Mouse (Mus musculus) liver, embryonic 13.5 days (tissue): ENCODE results near the gene Nprl3. TPM values are rescaled to one million over a fixed set of nuclear protein-coding genes. Genes with fewer than 3 reads are reported as not detected.
"Not testable (repeated sequence)": the region's sequence is repeated elsewhere in the genome, so short reads cannot be mapped to it uniquely, and the experiment has no call there.

Source experiments
- ATAC-seq: fragments of 200-750 bp; cut with Nextera tagmentation; 2 replicates; pipeline ENCODE4 v1.8.0; 2017; ENCODE audit warnings: low read depth, mild to moderate bottlenecking, moderate number of reproducible peaks, moderate library complexity
- DNase-seq: peaks from one replicate; pipeline ENCODE4 v3.0.0; 2022
- H3K27ac ChIP-seq: fragments of 300-500 bp; sonication (generic); 2 replicates; pipeline ENCODE4 v1.5.1; 2015; ENCODE audit warnings: moderate library complexity, mild to moderate bottlenecking, inconsistent platforms
- H3K27me3 ChIP-seq: fragments of 300-500 bp; sonication (generic); 2 replicates; pipeline ENCODE4 v1.6.1; 2015; ENCODE audit warnings: mild to moderate bottlenecking, inconsistent platforms
- H3K36me3 ChIP-seq: fragments of 300-500 bp; sonication (generic); 2 replicates; pipeline ENCODE4 v1.6.1; 2015; ENCODE audit warnings: mild to moderate bottlenecking, inconsistent platforms
- H3K4me1 ChIP-seq: fragments of 300-500 bp; sonication (generic); replicated peaks from 2 replicates; pipeline ENCODE4 v1.6.1; 2015; ENCODE audit warnings: inconsistent platforms
- H3K4me2 ChIP-seq: fragments of 300-500 bp; sonication (generic); 2 replicates; pipeline ENCODE4 v1.6.1; 2015; ENCODE audit warnings: inconsistent platforms, mild to moderate bottlenecking, moderate library complexity
- H3K4me3 ChIP-seq: fragments of 300-500 bp; sonication (generic); replicated peaks from 2 replicates; pipeline ENCODE4 v1.5.1; 2015; ENCODE audit warnings: mild to moderate bottlenecking, inconsistent platforms
- H3K9ac ChIP-seq: fragments of 300-500 bp; sonication (generic); 2 replicates; pipeline ENCODE4 v1.6.1; 2015; ENCODE audit warnings: mild to moderate bottlenecking, inconsistent platforms
- H3K9me3 ChIP-seq: fragments of 300-500 bp; sonication (generic); replicated peaks from 2 replicates; pipeline ENCODE4 v1.6.1; 2016; ENCODE audit warnings: inconsistent platforms
- WGBS: fragments of 180-500 bp; shearing (Covaris S2); methylation state at CpG from one replicate; pipeline ENCODE4 v1.1.7; 2015; ENCODE audit not compliant: insufficient replicate concordance; 5-methylcytosine and 5-hydroxymethylcytosine counted together
- polyA plus RNA-seq: library from polyadenylated mRNA; unstranded; fragments of >200 nt; fragmentation: Nextera tagmentation; extraction: Ambion mirVana; gene quantifications from 2 replicates; pipeline ENCODE4 v1.2.1, GENCODE M21; 2015

Gene Nprl3
- 27.5 and 29.7 TPM in 2 replicates for polyA plus RNA-seq

DNA sequence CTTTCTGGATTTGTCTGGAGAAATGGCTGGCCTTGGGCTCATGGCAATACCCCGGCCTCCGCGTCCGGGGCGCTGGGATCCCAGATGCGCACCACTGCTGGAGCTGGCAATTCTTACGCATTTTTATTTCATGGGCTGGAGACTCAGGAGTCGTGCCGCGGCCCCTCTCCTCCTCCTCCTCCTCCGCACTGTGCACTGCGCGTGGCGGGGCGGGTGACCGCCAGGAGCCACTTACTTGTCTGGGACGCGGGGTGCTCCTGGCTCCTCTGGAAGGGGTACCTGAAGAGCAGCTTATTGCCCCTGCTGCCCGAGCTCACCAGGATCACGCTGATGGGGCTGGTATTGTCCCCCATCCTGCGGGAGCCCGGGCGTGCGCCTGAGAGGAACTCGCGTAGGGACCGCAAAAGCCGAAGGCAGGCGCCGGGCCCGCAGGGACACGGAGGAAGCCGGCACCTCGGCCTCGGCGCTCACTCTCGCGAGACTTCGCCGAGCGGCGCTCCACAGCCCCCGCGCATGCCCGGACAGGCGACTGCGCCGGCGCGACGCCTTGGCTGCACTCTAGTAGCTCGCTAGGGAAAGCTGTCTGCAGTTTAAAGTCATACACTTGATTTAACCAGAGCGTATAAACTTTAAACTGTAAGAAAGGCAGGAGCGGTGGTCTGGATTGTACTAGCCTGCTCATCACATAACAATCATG is at the start of gene Nprl3:
TSS of gene Nprl3 (minus strand) at position 520 of the 697 bp plus-strand sequence.
- H3K4me3 ChIP-seq: peak within 1 kb of the TSS; percentile 84
- ATAC-seq (peak; percentile 77), DNase-seq (peak; percentile 92)
- H3K9me3 ChIP-seq: no peaks in the 10 kb centered on the region
- H3K27ac ChIP-seq: peak within 1 kb of the TSS; percentile 97
- no peaks in the 10 kb centered on the region for H3K27me3 ChIP-seq
- WGBS: under 1% methylated on average over 54 of the region's 54 CpGs
- peaks cover 88% of the 10 kb centered on the region for H3K4me1 ChIP-seq
- H3K36me3 ChIP-seq: peaks cover 10% of the 10 kb centered on the region
- H3K4me2 ChIP-seq: peak within 1 kb of the TSS; percentile 81
- peak within 1 kb of the TSS; percentile 97 for H3K9ac ChIP-seq

GRCm38 (mm10) chr11:32316009-32316408 is 48.5 kb upstream of the Nprl3 start:
- ATAC-seq (no peak), DNase-seq (no peak)
- H3K27me3 ChIP-seq: peaks cover 39% of the 10 kb centered on the region
- no peak overlapping the region for H3K27ac ChIP-seq
- no peaks in the 10 kb centered on the region for H3K36me3 ChIP-seq
- no peak overlapping the region for H3K4me2 ChIP-seq
- H3K9ac ChIP-seq: no peak overlapping the region
- H3K4me3 ChIP-seq: no peak overlapping the region
- H3K4me1 ChIP-seq: peaks cover 5% of the 10 kb centered on the region
- no peaks in the 10 kb centered on the region for H3K9me3 ChIP-seq
- WGBS: 65% methylated on average over 3 of the region's 3 CpGs

- H3K4me1 ChIP-seq: peaks cover 18% of the 10 kb centered on the region
- DNase-seq: no peak
- no peaks in the 10 kb centered on the region for H3K36me3 ChIP-seq
- peaks cover 26% of the 10 kb centered on the region for H3K27me3 ChIP-seq
- H3K9ac ChIP-seq: no peak overlapping the region
- no peaks in the 10 kb centered on the region for H3K9me3 ChIP-seq
- no peak overlapping the region for H3K4me2 ChIP-seq
- no peak overlapping the region for H3K27ac ChIP-seq
- no peak overlapping the region for H3K4me3 ChIP-seq
- WGBS: 50% methylated on average over 3 of the region's 3 CpGs
- ATAC-seq: no peak
These were observed 42.4 kb upstream of the Nprl3 start for GRCm38 (mm10) chr11:32309928-32310327.

- peaks cover 19% of the 10 kb centered on the region for H3K4me1 ChIP-seq
- no peak overlapping the region for H3K4me2 ChIP-seq
- no peak for DNase-seq
- H3K4me3 ChIP-seq: no peak overlapping the region
- H3K9ac ChIP-seq: no peak overlapping the region
- H3K9me3 ChIP-seq: no peaks in the 10 kb centered on the region
- WGBS: 68% methylated on average over 4 of the region's 4 CpGs
- H3K36me3 ChIP-seq: peaks cover 1% of the 10 kb centered on the region; the same call in 1 of the 2 replicates
- no peak overlapping the region for H3K27ac ChIP-seq
- peaks cover 23% of the 10 kb centered on the region for H3K27me3 ChIP-seq
- no peak for ATAC-seq
These were observed 41.9 kb upstream of the Nprl3 start for GRCm38 (mm10) chr11:32309446-32309845.

DNA sequence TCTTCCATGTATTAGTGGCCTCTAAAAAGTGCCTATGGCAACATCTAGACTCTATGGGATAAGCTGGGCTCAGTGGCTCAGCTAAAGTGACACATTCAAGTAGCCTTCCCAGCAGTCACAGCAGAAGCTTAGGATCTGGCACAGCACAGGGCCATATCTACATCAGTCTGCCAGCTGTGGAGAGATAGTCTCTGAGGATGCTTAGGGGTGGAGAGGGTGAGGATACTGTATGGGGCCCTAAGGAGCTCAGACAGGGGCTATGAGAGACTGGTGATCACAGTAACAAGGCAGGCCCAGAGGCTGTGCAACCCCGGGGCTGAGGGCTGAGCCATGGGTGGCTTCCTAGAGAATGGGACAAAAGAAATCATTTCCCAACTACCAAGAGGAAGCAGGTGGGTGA is 39.5 kb upstream of the Nprl3 start:
- H3K36me3 ChIP-seq: peaks cover 22% of the 10 kb centered on the region
- WGBS: 37% methylated on average over 1 of the region's 1 CpGs
- peaks cover 39% of the 10 kb centered on the region for H3K27me3 ChIP-seq
- peak; percentile 83 for ATAC-seq
- H3K27ac ChIP-seq: 0 out of 2 replicates have a peak overlapping the region, but pooled peaks have one; percentile 39
- H3K9me3 ChIP-seq: no peaks in the 10 kb centered on the region
- peak overlapping the region; percentile 12; the same call in 1 of the 2 replicates for H3K4me2 ChIP-seq
- H3K9ac ChIP-seq: peak overlapping the region; percentile 57
- peaks cover 37% of the 10 kb centered on the region for H3K4me1 ChIP-seq
- DNase-seq: no peak
- no peak overlapping the region for H3K4me3 ChIP-seq

DNA sequence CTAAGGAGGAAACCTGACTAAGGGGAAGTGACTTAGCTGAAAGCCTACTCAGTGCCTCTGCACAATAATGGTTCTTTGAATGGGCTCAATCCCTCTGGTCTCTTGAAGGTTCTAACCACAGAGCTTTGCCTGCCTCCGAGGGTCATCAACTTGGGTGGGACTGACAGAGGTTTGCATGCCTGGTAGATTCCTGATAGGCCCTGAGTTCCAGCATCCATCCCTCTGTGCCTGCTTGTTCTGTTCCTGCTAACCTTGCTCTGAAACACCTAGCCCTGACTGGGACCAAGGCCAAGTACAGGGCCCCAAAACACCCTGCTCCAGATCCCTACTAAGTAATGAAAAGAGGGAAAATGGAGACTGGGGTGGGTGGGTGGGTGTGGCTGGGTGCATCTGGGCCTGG is 35.9 kb upstream of the Nprl3 start:
- Histone ChIP-seq H3K27me3 (peaks cover 42% of the 10 kb centered on the region), H3K9me3 (no peaks in the 10 kb centered on the region), H3K4me2 (no peak overlapping the region), H3K27ac (no peak overlapping the region), H3K4me3 (no peak overlapping the region), H3K9ac (no peak overlapping the region), H3K4me1 (peaks cover 58% of the 10 kb centered on the region), H3K36me3 (peaks cover 37% of the 10 kb centered on the region)
- ATAC-seq: no peak
- DNase-seq: no peak
- 59% methylated on average over 1 of the region's 1 CpGs for WGBS

- ATAC-seq: no peak
These were observed 35.4 kb upstream of the Nprl3 start for GRCm38 (mm10) chr11:32302824-32303419.

DNA sequence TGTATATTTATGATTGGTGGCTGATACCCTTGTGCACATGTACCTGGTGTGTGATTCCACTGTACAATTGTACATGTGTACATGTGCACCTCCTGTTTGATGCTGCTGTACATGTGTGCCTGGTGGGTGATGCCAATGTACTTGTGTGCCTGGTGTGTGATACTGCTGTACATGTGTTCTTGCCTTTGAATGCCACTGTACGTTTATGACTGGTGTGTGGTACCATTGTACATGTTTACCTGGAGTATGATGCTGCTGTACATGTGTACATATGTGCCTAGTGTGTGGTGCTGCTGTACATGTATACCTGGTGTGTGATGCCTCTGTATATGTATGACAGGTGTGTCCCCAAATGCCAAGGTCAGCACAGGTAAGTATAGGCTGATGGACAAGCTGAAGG is 34.0 kb upstream of the Nprl3 start:
- ATAC-seq (no peak), DNase-seq (no peak)
- H3K27ac ChIP-seq: peak overlapping the region; percentile 92
- peak overlapping the region; percentile 49 for H3K4me3 ChIP-seq
- peak overlapping the region; percentile 59 for H3K4me2 ChIP-seq
- H3K36me3 ChIP-seq: peaks cover 37% of the 10 kb centered on the region
- no peaks in the 10 kb centered on the region for H3K9me3 ChIP-seq
- H3K27me3 ChIP-seq: peaks cover 41% of the 10 kb centered on the region
- WGBS: 57% methylated on average over 1 of the region's 1 CpGs
- H3K4me1 ChIP-seq: peaks cover 44% of the 10 kb centered on the region
- peak overlapping the region; percentile 75 for H3K9ac ChIP-seq

More at GRCm38 (mm10) chr11:32302824-32303419, 35.4 kb upstream of the Nprl3 start:
- no peak for DNase-seq
- Histone ChIP-seq H3K4me2 (no peak overlapping the region), H3K27me3 (peaks cover 42% of the 10 kb centered on the region), H3K4me3 (no peak overlapping the region), H3K27ac (peak overlapping the region; percentile 20; the same call in 1 of the 2 replicates), H3K4me1 (peaks cover 58% of the 10 kb centered on the region), H3K36me3 (peaks cover 37% of the 10 kb centered on the region), H3K9ac (peak overlapping the region; percentile 31; the same call in 1 of the 2 replicates), H3K9me3 (no peaks in the 10 kb centered on the region)
- WGBS: 33% methylated on average over 2 of the region's 2 CpGs

GRCm38 (mm10) chr11:32300279-32301267 is 33.1 kb upstream of the Nprl3 start:
- ATAC-seq (no peak), DNase-seq (no peak)
- Histone ChIP-seq H3K4me1 (peaks cover 41% of the 10 kb centered on the region), H3K4me2 (peak overlapping the region; percentile 59), H3K27ac (peak overlapping the region; percentile 92), H3K36me3 (peaks cover 37% of the 10 kb centered on the region), H3K4me3 (peak overlapping the region; percentile 49), H3K9me3 (no peaks in the 10 kb centered on the region), H3K9ac (peak overlapping the region; percentile 75), H3K27me3 (peaks cover 37% of the 10 kb centered on the region)
- 48% methylated on average over 15 of the region's 17 CpGs for WGBS

- Histone ChIP-seq H3K4me2 (peak within 1 kb of the TSS; percentile 59), H3K4me3 (peak within 1 kb of the TSS; percentile 49), H3K4me1 (peaks cover 48% of the 10 kb centered on the region), H3K9ac (peak within 1 kb of the TSS; percentile 75), H3K27ac (peak within 1 kb of the TSS; percentile 92), H3K36me3 (peaks cover 39% of the 10 kb centered on the region), H3K27me3 (peaks cover 32% of the 10 kb centered on the region)
- ATAC-seq, H3K9me3 ChIP-seq, DNase-seq: not testable (repeated sequence)
- WGBS: 8% methylated on average over 16 of the region's 16 CpGs
These were observed 32.4 kb upstream of the Nprl3 start, which contains the start of gene Hbq1a for GRCm38 (mm10) chr11:32299865-32300264. Gene Hbq1a (plus strand): TSS chr11:32300069.

GRCm38 (mm10) chr11:32298532-32298918 is 31.0 kb upstream of the Nprl3 start:
- no peaks in the 10 kb centered on the region for H3K9me3 ChIP-seq
- H3K27me3 ChIP-seq: peaks cover 30% of the 10 kb centered on the region
- peaks cover 51% of the 10 kb centered on the region for H3K4me1 ChIP-seq
- H3K9ac ChIP-seq: peak overlapping the region; percentile 80
- ATAC-seq: no peak
- H3K4me3 ChIP-seq: peak overlapping the region; percentile 63
- WGBS: 87% methylated on average over 2 of the region's 2 CpGs
- H3K36me3 ChIP-seq: peaks cover 37% of the 10 kb centered on the region
- H3K4me2 ChIP-seq: peak overlapping the region; percentile 45
- DNase-seq: no peak
- H3K27ac ChIP-seq: peak overlapping the region; percentile 97
